Mouse (Mus musculus): Measurements from ENCODE around the gene Itpr3. TPM values are rescaled to one million over a fixed set of nuclear protein-coding genes. Genes with fewer than 3 reads are reported as not detected.

Gene Itpr3
- polyA plus RNA-seq, 1 experiment from 2014 or later, result 13.0 TPM

GRCm38 (mm10) chr17:27074849-27075745 is 18.0 kb downstream of the Itpr3 start:
- H3K9me3 ChIP-seq, result no peaks in the 10 kb centered on the region
- H3K4me1 ChIP-seq (replicated peaks), result peaks cover 29% of the 10 kb centered on the region
- no peaks in the 10 kb centered on the region for H3K27me3 ChIP-seq (replicated peaks)
- 0 out of 2 replicates have a peak overlapping the region, but pooled peaks have one; percentile 3 for H3K9ac ChIP-seq
- no peak overlapping the region for H3K4me2 ChIP-seq (replicated peaks)
- H3K4me3 ChIP-seq (replicated peaks), result no peak overlapping the region
- WGBS, result 78% methylated on average over 17 of the region's 17 CpGs
- H3K27ac ChIP-seq, result peak overlapping the region; percentile 58; the same call in 1 of the 2 replicates
- H3K36me3 ChIP-seq, result no peaks in the 10 kb centered on the region; the same call in 1 of the 2 replicates
- ATAC-seq, result peak; percentile 73

GRCm38 (mm10) chr17:27077133-27077532 is 20.0 kb downstream of the Itpr3 start:
- WGBS, result 95% methylated on average over 7 of the region's 7 CpGs
- Histone ChIP-seq H3K4me1 (replicated peaks) (peaks cover 37% of the 10 kb centered on the region), H3K36me3 (no peaks in the 10 kb centered on the region; the same call in 1 of the 2 replicates), H3K27ac (no peak overlapping the region), H3K27me3 (replicated peaks) (no peaks in the 10 kb centered on the region), H3K9ac (no peak overlapping the region), H3K4me3 (replicated peaks) (no peak overlapping the region), H3K4me2 (replicated peaks) (no peak overlapping the region), H3K9me3 (no peaks in the 10 kb centered on the region)
- no peak for ATAC-seq

DNA sequence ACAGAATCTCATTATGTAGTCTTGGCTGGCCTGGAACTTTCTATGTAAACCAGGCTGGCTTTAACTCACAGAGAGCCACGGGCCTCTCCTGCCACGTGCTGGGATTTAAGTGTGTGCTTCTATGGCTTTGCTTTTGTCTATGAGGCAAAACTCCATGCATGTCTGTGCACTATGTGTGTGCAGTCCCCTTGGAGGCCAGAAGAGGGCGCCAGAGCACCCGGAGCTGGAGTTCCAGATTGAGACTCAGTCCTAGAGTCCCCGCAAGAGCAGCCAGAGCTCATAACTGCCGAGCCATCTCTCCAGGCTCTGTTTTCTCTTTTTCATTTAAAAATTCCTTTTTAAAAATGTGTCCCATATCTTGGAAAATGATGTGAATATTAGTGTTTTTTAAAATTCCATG is 20.8 kb downstream of the Itpr3 start:
- Histone ChIP-seq H3K27ac (no peak overlapping the region), H3K36me3 (no peaks in the 10 kb centered on the region; the same call in 1 of the 2 replicates), H3K27me3 (replicated peaks) (no peaks in the 10 kb centered on the region), H3K4me3 (replicated peaks) (no peak overlapping the region), H3K9me3 (no peaks in the 10 kb centered on the region), H3K4me1 (replicated peaks) (peaks cover 40% of the 10 kb centered on the region), H3K4me2 (replicated peaks) (no peak overlapping the region), H3K9ac (no peak overlapping the region)
- 78% methylated on average over 6 of the region's 6 CpGs for WGBS
- no peak for ATAC-seq

- Histone ChIP-seq H3K9ac (no peak overlapping the region), H3K4me3 (replicated peaks) (no peak overlapping the region), H3K9me3 (no peaks in the 10 kb centered on the region), H3K4me1 (replicated peaks) (peaks cover 44% of the 10 kb centered on the region), H3K27ac (no peak overlapping the region), H3K36me3 (no peaks in the 10 kb centered on the region; the same call in 1 of the 2 replicates), H3K4me2 (replicated peaks) (no peak overlapping the region), H3K27me3 (replicated peaks) (no peaks in the 10 kb centered on the region)
- no peak for ATAC-seq
- 85% methylated on average over 6 of the region's 6 CpGs for WGBS
These were observed 21.4 kb downstream of the Itpr3 start for GRCm38 (mm10) chr17:27078499-27078898.

DNA sequence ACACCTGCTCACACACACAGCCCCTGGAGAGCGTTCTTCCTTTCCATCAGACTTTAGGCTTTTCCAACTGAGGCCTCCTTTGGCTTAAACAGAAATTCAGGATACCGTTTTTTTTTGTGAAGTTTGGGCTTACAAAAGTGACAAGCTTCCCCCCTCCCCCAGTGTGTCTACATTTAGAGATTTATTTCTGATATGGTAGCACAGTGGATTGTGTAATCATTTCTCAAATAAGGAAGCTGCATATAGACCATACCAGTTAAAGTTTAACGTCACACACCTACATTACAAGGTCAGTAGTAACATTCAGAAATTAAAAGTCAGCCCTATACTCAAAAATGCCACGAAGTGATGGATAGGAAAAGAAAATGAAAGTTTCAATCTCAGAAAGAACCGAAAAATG is 24.8 kb downstream of the Itpr3 start:
- Histone ChIP-seq H3K9ac (no peak overlapping the region), H3K36me3 (no peaks in the 10 kb centered on the region; the same call in 1 of the 2 replicates), H3K4me3 (replicated peaks) (no peak overlapping the region), H3K4me2 (replicated peaks) (peak overlapping the region; percentile 18), H3K4me1 (replicated peaks) (peaks cover 37% of the 10 kb centered on the region), H3K9me3 (no peaks in the 10 kb centered on the region), H3K27ac (peak overlapping the region; percentile 80), H3K27me3 (replicated peaks) (no peaks in the 10 kb centered on the region)
- ATAC-seq, result peak; percentile 42; the same call in 1 of the 2 replicates
- WGBS, result 57% methylated on average over 5 of the region's 5 CpGs

- Histone ChIP-seq H3K4me3 (replicated peaks) (no peak overlapping the region), H3K27ac (peak overlapping the region; percentile 73), H3K4me1 (replicated peaks) (peaks cover 37% of the 10 kb centered on the region), H3K9me3 (no peaks in the 10 kb centered on the region), H3K9ac (peak overlapping the region; percentile 21; the same call in 1 of the 2 replicates), H3K27me3 (replicated peaks) (no peaks in the 10 kb centered on the region), H3K36me3 (no peaks in the 10 kb centered on the region), H3K4me2 (replicated peaks) (no peak overlapping the region)
- 48% methylated on average over 8 of the region's 8 CpGs for WGBS
- no peak for ATAC-seq
These were observed 25.7 kb downstream of the Itpr3 start for GRCm38 (mm10) chr17:27082796-27083195.

DNA sequence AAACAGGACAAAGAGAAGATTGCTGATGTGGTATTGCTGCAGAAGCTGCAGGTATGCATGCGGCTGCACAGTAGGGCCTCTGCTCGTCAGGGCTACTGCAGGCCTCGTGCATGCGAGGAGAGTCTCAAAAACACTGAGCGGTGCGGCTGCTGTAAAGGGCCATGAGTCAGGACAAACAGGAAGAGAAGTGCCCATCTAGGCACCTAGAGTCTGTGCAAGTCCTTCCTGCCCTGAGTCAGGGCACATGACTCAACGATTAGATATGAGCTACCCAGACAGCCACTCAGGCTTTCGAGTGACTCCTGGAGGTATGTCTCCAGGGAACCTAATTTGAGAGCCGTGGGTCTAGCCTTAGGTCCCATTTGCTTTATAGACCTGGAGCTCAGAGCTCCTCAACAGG is 26.5 kb downstream of the Itpr3 start:
- ATAC-seq, result peak; percentile 67

DNA sequence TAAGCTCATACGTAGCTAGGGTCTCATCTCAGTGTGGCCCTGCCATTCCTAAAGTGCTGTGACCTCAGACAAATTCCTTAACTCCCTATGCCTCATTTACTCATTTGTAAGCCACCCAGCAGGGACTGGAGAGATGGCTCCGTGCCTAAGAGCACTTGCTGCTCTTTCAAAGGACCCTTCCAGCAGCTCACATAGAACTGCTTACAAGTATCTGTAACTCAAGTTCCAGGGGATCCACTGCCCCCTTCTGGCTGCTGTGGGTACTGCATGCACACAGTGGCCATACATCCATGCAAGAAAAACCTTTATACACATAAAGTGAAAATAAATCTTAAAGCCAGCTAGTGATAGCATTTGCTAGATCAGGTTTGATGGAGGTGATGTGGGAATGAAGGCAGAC is 28.6 kb downstream of the Itpr3 start:
- Histone ChIP-seq H3K4me2 (replicated peaks) (no peak overlapping the region), H3K9ac (no peak overlapping the region), H3K36me3 (no peaks in the 10 kb centered on the region), H3K27me3 (replicated peaks) (no peaks in the 10 kb centered on the region), H3K27ac (no peak overlapping the region), H3K4me3 (replicated peaks) (no peak overlapping the region), H3K9me3 (no peaks in the 10 kb centered on the region), H3K4me1 (replicated peaks) (peaks cover 27% of the 10 kb centered on the region)
- WGBS, result 84% methylated on average over 2 of the region's 2 CpGs
- no peak for ATAC-seq

More for the DNA sequence above, 26.5 kb downstream of the Itpr3 start:
- Histone ChIP-seq H3K27me3 (replicated peaks) (no peaks in the 10 kb centered on the region), H3K9ac (no peak overlapping the region), H3K27ac (peak overlapping the region; percentile 73), H3K9me3 (no peaks in the 10 kb centered on the region), H3K4me1 (replicated peaks) (peaks cover 37% of the 10 kb centered on the region), H3K4me3 (replicated peaks) (no peak overlapping the region), H3K4me2 (replicated peaks) (no peak overlapping the region), H3K36me3 (no peaks in the 10 kb centered on the region)
- 54% methylated on average over 9 of the region's 9 CpGs for WGBS

- Histone ChIP-seq H3K9me3 (no peaks in the 10 kb centered on the region), H3K4me1 (replicated peaks) (peaks cover 25% of the 10 kb centered on the region), H3K27me3 (replicated peaks) (no peaks in the 10 kb centered on the region), H3K27ac (no peak overlapping the region), H3K4me2 (replicated peaks) (no peak overlapping the region), H3K36me3 (0 out of 2 replicates have a peak, but pooled peaks cover 10% of the 10 kb centered on the region), H3K9ac (no peak overlapping the region), H3K4me3 (replicated peaks) (no peak overlapping the region)
- 44% methylated on average over 12 of the region's 12 CpGs for WGBS
- ATAC-seq, result no peak
These were observed 30.3 kb downstream of the Itpr3 start for GRCm38 (mm10) chr17:27087426-27087825.

- H3K4me2 ChIP-seq (replicated peaks), result no peak overlapping the region
- WGBS, result 68% methylated on average over 9 of the region's 9 CpGs
- H3K27me3 ChIP-seq (replicated peaks), result no peaks in the 10 kb centered on the region
- peak; percentile 55 for ATAC-seq
- H3K9me3 ChIP-seq, result no peaks in the 10 kb centered on the region
- H3K27ac ChIP-seq, result no peak overlapping the region
- H3K4me3 ChIP-seq (replicated peaks), result no peak overlapping the region
- H3K4me1 ChIP-seq (replicated peaks), result peaks cover under 1% of the 10 kb centered on the region; the same call in 1 of the 2 replicates
- no peak overlapping the region for H3K9ac ChIP-seq
- H3K36me3 ChIP-seq, result 0 out of 2 replicates have a peak, but pooled peaks cover 12% of the 10 kb centered on the region
These were observed 33.0 kb downstream of the Itpr3 start for GRCm38 (mm10) chr17:27090068-27090467.

DNA sequence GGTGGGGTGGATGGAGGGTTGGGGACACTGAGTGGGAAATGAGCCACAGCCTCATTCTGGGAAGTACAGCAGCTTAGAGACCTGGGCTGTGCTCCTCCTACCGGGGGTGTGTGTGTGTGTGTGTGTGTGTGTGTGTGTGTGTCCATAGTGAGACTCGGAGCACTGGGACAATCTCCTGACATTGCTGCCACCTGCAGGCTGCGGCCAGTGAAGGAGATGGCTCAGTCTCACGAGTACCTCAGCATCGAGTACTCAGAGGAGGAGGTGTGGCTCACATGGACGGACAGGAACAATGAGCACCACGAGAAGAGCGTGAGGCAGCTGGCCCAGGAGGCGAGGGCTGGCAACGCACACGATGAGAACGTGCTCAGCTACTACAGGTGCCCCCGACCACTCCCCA is 38.6 kb downstream of the Itpr3 start:
- H3K4me1 ChIP-seq (replicated peaks), result no peaks in the 10 kb centered on the region
- H3K9me3 ChIP-seq, result no peaks in the 10 kb centered on the region
- 33% methylated on average over 13 of the region's 13 CpGs for WGBS
- no peak overlapping the region for H3K27ac ChIP-seq
- no peak overlapping the region for H3K4me3 ChIP-seq (replicated peaks)
- H3K27me3 ChIP-seq (replicated peaks), result no peaks in the 10 kb centered on the region
- peak; percentile 53 for ATAC-seq
- no peak overlapping the region for H3K9ac ChIP-seq
- H3K36me3 ChIP-seq, result 0 out of 2 replicates have a peak, but pooled peaks cover 23% of the 10 kb centered on the region
- H3K4me2 ChIP-seq (replicated peaks), result no peak overlapping the region

DNA sequence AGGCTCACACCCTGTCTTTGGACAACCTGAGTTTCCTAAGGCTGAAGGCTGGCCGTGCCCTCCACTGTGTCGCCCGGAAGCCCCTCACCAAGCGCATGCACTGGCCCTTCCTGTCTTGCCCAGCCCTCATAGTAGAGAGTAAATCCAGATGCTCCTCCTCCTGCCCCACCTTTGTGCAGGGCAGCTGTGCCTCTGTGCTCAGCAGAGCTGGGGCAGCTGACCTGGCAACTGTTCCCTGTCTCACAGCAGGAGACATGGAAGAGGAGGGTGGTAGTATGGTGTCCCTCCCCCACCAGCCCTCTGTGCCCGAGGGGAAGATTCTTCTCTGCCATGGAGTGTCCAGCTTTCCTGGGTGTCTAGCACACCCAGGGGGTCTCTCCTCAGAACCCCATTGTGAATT is 44.6 kb downstream of the Itpr3 start:
- no peak overlapping the region for H3K4me2 ChIP-seq (replicated peaks)
- 64% methylated on average over 5 of the region's 5 CpGs for WGBS
- H3K27ac ChIP-seq, result no peak overlapping the region
- 0 out of 2 replicates have a peak, but pooled peaks cover 7% of the 10 kb centered on the region for H3K36me3 ChIP-seq
- H3K4me3 ChIP-seq (replicated peaks), result no peak overlapping the region
- H3K9me3 ChIP-seq, result no peaks in the 10 kb centered on the region
- H3K27me3 ChIP-seq (replicated peaks), result no peaks in the 10 kb centered on the region
- no peak for ATAC-seq
- no peak overlapping the region for H3K9ac ChIP-seq
- no peaks in the 10 kb centered on the region for H3K4me1 ChIP-seq (replicated peaks)
